Mouse (Mus musculus) heart, adult 2 months (tissue): Measurements from ENCODE around the gene Ube2dnl1.

Experiments used
- CTCF ChIP-seq: fragments of 200-600 bp; IDR thresholded peaks from 2 replicates; pipeline ENCODE4 v1.8.1; 2022; ENCODE audit warnings: antibody characterized with exemption, mild to moderate bottlenecking, moderate library complexity
- POLR2A ChIP-seq: fragments of 200-500 bp; IDR thresholded peaks from 2 replicates; pipeline ENCODE4 v1.6.1; 2011; ENCODE audit warnings: mild to moderate bottlenecking, low read depth, low read length, control low read depth; ENCODE audit not compliant: insufficient read depth

- TF ChIP-seq POLR2A (no peak), CTCF (no peak)
Observed at GRCm38 (mm10) chrX:114904712-114905111, at the start of gene Ube2dnl1.
